Mouse (Mus musculus): Measurements from ENCODE around the gene Fars2.
A peak's percentile ranks its signal among the peaks of the same experiment; 100 is the strongest.

Gene Fars2

DNA sequence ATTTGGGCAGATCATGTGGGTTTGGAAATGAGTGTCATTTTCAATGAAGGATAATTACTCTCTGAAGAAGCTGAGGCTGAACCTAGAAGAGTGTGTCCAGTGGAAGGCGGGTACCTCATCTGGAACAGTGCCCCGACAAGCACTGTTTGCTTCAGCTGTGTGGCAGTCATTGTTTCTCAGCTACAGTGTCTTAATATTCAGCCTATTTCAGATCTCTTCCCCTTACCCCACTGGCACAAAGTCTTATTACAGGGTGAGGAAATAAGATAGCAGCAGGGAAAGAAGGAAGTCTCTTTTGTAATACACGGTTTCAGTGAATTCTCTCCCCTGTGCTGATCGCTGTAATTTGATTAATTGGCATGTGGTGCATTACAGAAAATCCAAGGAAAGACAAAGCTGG is 101.1 kb downstream of the Fars2 start:
- peak; percentile 10 for DNase-seq (ENCODE audit: low spot score)

DNA sequence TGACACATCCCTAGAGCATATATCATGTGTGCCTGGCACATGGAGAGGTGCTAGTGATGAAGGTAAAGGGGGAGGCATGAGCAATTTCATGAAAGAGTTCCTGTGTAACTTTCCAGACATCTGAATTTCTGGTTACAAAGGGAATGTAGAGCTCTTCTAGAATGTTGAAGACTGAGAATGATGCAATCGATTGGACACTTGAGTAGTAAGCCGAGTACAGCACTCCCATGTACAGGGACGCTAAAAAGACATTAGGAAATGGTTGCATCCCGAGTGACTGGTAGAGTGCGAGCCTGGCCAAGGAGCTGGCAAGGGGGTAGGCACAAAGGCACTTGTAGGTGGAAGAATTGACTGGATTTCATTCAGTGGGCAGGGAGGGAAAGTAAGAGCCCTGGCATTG is 102.3 kb downstream of the Fars2 start:
- peak; percentile 5 for DNase-seq (ENCODE audit: low spot score)

- DNase-seq (ENCODE audit: low spot score): peak; percentile 20
Measured at GRCm38 (mm10) chr13:36221897-36222296, 104.7 kb downstream of the Fars2 start.

- DNase-seq (ENCODE audit: low spot score): no peak
Measured at GRCm38 (mm10) chr13:36222721-36223120, 105.5 kb downstream of the Fars2 start.

DNA sequence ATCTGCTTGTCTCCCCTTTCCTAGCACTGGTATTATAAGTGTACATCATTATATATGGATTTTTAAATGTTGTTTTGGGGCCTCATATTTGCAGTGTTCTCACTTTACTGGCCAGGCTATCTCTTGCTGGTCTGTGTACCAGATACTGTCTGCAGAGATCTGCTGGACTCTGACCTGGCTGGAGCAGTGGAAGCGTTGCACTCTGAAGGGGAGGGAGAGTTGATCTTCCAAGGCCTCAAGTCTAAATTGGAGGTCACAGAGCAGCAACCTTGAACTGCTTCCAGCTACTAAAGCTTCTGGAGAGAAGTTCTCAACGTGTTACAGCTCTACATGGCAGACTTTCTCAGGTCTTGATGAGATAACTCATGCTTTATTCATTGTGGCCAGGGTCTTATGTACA is 107.2 kb downstream of the Fars2 start:
- peak; percentile 5 for DNase-seq (ENCODE audit: low spot score)

DNA sequence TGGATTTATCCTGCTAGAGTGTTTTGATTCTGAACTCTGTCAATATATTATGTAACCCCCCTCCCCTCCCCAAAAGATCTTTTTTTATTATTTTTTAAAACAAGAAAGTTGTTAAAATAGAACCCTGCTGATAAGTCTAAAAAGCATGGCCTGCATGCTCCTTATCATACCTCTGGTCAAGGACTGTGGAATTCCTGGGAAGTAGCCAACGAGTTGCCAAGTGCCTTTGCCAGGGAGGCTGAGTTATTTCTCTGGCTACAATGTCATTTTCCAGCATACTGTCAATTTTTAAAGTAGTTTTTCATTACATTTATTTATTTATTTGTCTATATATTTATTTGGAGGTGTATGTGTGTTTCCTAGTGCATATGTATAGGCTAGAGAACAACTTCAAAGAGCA is 125.0 kb downstream of the Fars2 start:
- peak; percentile 28 for DNase-seq (ENCODE audit: low spot score)

- no peak for DNase-seq (ENCODE audit: low spot score)
Measured at GRCm38 (mm10) chr13:36253936-36254335, 136.7 kb downstream of the Fars2 start.

- DNase-seq (ENCODE audit: low spot score): no peak
Measured at GRCm38 (mm10) chr13:36257213-36257612, 140.0 kb downstream of the Fars2 start.

- no peak for DNase-seq (ENCODE audit: low spot score)
Measured at GRCm38 (mm10) chr13:36259754-36260153, 142.5 kb downstream of the Fars2 start.

DNA sequence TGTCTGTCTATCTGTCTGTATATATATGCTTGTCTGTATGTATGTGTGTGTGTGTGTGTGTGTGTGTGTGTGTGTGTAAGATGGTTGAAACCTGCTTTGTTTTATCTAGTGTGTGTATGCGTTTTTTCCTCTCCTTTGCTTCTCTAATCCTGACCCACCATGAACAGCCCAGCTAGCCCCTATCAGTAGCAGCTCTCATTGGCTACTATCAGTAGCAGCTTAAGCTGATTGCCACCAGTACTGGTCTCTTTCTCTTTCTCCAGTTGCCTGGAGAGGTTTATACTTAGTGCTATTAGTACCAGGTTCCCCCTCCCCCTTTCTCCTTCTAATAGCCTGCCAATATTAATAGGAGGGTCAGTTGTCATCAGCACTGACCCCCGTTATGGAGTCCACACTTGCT is 144.1 kb downstream of the Fars2 start:
- DNase-seq (ENCODE audit: low spot score): no peak

DNA sequence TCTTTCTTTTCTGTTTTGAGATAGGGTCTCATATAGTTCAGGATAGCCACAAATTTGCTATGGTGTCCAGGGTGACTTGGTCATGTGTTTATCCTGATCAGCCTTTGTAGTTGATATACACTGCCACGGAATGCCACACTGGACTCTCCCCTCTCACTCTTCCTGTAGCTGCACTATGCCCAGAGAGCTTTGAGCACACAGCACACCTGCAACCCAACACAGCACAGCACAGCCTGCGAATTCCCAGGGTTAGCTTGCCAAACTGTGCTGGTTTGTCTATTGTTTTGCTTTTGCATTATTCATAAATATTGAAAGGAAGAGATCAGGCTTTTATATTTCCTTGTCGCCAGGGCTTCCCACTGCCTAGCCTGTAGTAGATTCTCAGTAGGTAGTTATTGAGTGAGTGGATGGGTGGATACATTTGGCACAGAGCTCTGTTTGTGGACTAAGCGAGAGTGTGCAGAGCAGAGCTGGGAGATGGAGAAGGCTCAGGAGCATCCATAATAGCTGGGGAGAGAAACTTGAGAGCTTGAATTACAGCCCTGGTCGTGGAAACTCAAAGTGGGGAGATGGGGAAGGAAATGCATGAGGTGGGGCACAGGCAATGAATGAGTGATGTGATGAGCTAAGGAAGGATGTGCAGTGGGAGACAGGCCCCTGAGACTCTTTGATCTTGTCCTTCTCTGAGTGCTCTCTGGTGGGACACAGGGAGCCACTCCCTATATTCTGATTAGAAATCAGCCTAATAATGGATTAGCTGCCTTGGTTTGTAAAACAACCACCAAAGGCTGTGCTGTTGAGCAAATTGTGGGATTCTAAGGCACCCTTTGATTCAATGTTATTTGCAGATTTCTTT is 146.3 kb downstream of the Fars2 start:
- no peak for DNase-seq (ENCODE audit: low spot score)

DNA sequence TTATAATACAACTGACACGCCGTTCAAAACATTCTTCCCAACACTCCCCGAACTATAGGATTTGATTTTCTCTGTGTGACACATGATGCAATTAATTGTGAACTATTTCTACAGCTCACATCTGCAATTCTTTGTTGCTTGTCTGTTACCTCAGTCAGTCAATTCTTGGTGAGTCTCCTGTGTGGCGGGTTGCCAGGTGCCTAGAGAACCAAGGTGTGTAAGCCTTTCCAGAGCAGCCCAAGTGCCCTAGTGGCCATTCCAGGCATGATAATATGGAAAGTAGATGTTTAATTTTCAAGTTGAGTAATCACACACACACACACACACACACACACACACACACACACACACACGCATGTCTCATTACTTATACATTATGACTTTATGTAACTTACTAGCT is 147.2 kb downstream of the Fars2 start:
- DNase-seq (ENCODE audit: low spot score): no peak

- DNase-seq (ENCODE audit: low spot score): no peak
Measured at GRCm38 (mm10) chr13:36265342-36265744, 148.1 kb downstream of the Fars2 start.

- DNase-seq (ENCODE audit: low spot score): no peak
Measured at GRCm38 (mm10) chr13:36267399-36267798, 150.2 kb downstream of the Fars2 start.

- DNase-seq (ENCODE audit: low spot score): no peak
Measured at GRCm38 (mm10) chr13:36270867-36271266, 153.7 kb downstream of the Fars2 start.

- no peak for DNase-seq (ENCODE audit: low spot score)
Measured at GRCm38 (mm10) chr13:36273497-36273896, 156.3 kb downstream of the Fars2 start.

GRCm38 (mm10) chr13:36276194-36276593 is 159.0 kb downstream of the Fars2 start:
- peak; percentile 13 for DNase-seq (ENCODE audit: low spot score)

GRCm38 (mm10) chr13:36282018-36282417 is 164.8 kb downstream of the Fars2 start:
- DNase-seq (ENCODE audit: low spot score): peak; percentile 82

- peak; percentile 11 for DNase-seq (ENCODE audit: low spot score)
Measured at GRCm38 (mm10) chr13:36282785-36283544, 165.8 kb downstream of the Fars2 start.

- DNase-seq (ENCODE audit: low spot score): no peak
Measured at GRCm38 (mm10) chr13:36283545-36284067, 166.4 kb downstream of the Fars2 start.

- no peak for DNase-seq (ENCODE audit: low spot score)
Measured at GRCm38 (mm10) chr13:36284097-36284496, 166.9 kb downstream of the Fars2 start.

- DNase-seq (ENCODE audit: low spot score): no peak
Measured at GRCm38 (mm10) chr13:36285235-36285634, 168.0 kb downstream of the Fars2 start.

DNA sequence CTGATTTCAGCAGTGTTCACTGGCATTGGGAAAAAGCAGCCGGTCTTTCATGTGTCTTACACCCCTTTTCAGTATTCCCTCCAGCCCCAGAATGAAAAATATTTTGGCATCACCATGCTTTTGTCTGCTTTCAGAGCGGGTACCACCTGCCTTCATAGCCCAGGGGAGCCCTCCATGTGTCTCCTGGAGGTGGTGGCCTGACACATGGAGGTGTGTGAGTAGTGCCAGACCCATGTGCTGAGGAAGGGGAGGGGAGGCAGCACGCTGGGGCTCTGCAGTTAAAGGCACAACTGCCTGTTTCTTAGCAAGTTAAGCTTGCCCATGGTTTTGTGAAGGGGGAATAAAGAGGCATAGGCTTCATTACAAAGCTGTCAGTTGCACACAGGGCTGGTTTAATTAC is 176.3 kb downstream of the Fars2 start:
- DNase-seq (ENCODE audit: low spot score): no peak
